Mouse (Mus musculus) heart, postnatal 4 days (tissue): Measurements from ENCODE around the gene Agt. TPM values are rescaled to one million over a fixed set of nuclear protein-coding genes. Genes with fewer than 3 reads are reported as not detected.

Experiments used
- DNase-seq: peaks from one replicate; pipeline ENCODE4 v3.0.0; 2021
- total RNA-seq, 2 experiments: library from RNA; stranded (reverse); gene quantifications; 2 replicates each; pipeline ENCODE4 v1.2.3; 2021

Agt gene
- total RNA-seq = 1 to 10 TPM; 7.4 to 7.6 TPM

GRCm38 (mm10) chr8:124569593-124569992 is at the start of gene Agt:
Agt (minus strand) TSS chr8:124569706.
- peak; percentile 78 for DNase-seq

GRCm38 (mm10) chr8:124618252-124618651 is 48.7 kb upstream of the Agt start:
- DNase-seq = no peak

- peak; percentile 90 for DNase-seq
These were observed 47.9 kb upstream of the Agt start for GRCm38 (mm10) chr8:124617266-124617869.

GRCm38 (mm10) chr8:124614325-124614724 is 44.8 kb upstream of the Agt start:
- DNase-seq = no peak

GRCm38 (mm10) chr8:124608972-124609353 is 39.5 kb upstream of the Agt start:
- DNase-seq = no peak

GRCm38 (mm10) chr8:124608239-124608971 is 38.9 kb upstream of the Agt start:
- peak; percentile 35 for DNase-seq

- DNase-seq = no peak
These were observed 34.6 kb upstream of the Agt start for GRCm38 (mm10) chr8:124604066-124604465.

GRCm38 (mm10) chr8:124589393-124589792 is 19.9 kb upstream of the Agt start:
- DNase-seq = no peak

GRCm38 (mm10) chr8:124586556-124586955 is 17.1 kb upstream of the Agt start:
- DNase-seq = no peak

GRCm38 (mm10) chr8:124585718-124586425 is 16.4 kb upstream of the Agt start:
- no peak for DNase-seq

GRCm38 (mm10) chr8:124576751-124577150 is 7.2 kb upstream of the Agt start:
- no peak for DNase-seq

GRCm38 (mm10) chr8:124575811-124576210 is 6.3 kb upstream of the Agt start, which contains the start of gene Capn9:
Capn9 (plus strand) TSS chr8:124576111.
- DNase-seq = no peak

- peak; percentile 96 for DNase-seq
These were observed 4.2 kb upstream of the Agt start for GRCm38 (mm10) chr8:124573552-124574340.

- DNase-seq = no peak
These were observed 2.9 kb upstream of the Agt start for GRCm38 (mm10) chr8:124572430-124572775.

- DNase-seq = peak; percentile 39
These were observed 2.4 kb upstream of the Agt start for GRCm38 (mm10) chr8:124571732-124572429.

- peak; percentile 64 for DNase-seq
These were observed 406 bp downstream of the Agt start for GRCm38 (mm10) chr8:124569100-124569499.

GRCm38 (mm10) chr8:124567584-124567983 is 1.9 kb downstream of the Agt start:
- DNase-seq = peak; percentile 38

GRCm38 (mm10) chr8:124567126-124567525 is 2.4 kb downstream of the Agt start:
- no peak for DNase-seq

- DNase-seq = no peak
These were observed 12.0 kb downstream of the Agt start for GRCm38 (mm10) chr8:124557476-124557875.

- no peak for DNase-seq
These were observed 12.8 kb downstream of the Agt start for GRCm38 (mm10) chr8:124556658-124557057.

- DNase-seq = no peak
These were observed 13.3 kb downstream of the Agt start for GRCm38 (mm10) chr8:124556164-124556563.

- no peak for DNase-seq
These were observed 14.3 kb downstream of the Agt start for GRCm38 (mm10) chr8:124555113-124555750.
